Mouse (Mus musculus) liver, embryonic 15.5 days (tissue): Measurements from ENCODE around the gene Ano9. TPM values are rescaled to one million over a fixed set of nuclear protein-coding genes. Genes with fewer than 3 reads are reported as not detected.

Experiments
- ATAC-seq: fragments of 200-750 bp; cut with Nextera tagmentation; 2 replicates; pipeline ENCODE4 v1.8.0; 2017; ENCODE audit warnings: moderate number of reproducible peaks, mild to moderate bottlenecking, moderate library complexity; ENCODE audit not compliant: insufficient read depth
- H3K27ac ChIP-seq: fragments of 300-500 bp; sonication (generic); replicated peaks from 2 replicates; pipeline ENCODE4 v1.5.1; 2015; ENCODE audit warnings: mild to moderate bottlenecking, inconsistent platforms
- H3K27me3 ChIP-seq: fragments of 300-500 bp; sonication (generic); 2 replicates; pipeline ENCODE4 v1.6.1; 2015; ENCODE audit warnings: mild to moderate bottlenecking, inconsistent platforms
- H3K36me3 ChIP-seq: fragments of 300-500 bp; sonication (generic); replicated peaks from 2 replicates; pipeline ENCODE4 v1.6.1; 2015; ENCODE audit warnings: moderate library complexity, mild to moderate bottlenecking, inconsistent platforms
- H3K4me1 ChIP-seq: fragments of 300-500 bp; sonication (generic); replicated peaks from 2 replicates; pipeline ENCODE4 v1.6.1; 2015; ENCODE audit warnings: inconsistent platforms
- H3K4me2 ChIP-seq: fragments of 300-500 bp; sonication (generic); 2 replicates; pipeline ENCODE4 v1.6.1; 2015; ENCODE audit warnings: moderate library complexity, mild to moderate bottlenecking, inconsistent platforms
- H3K4me3 ChIP-seq: fragments of 300-500 bp; sonication (generic); replicated peaks from 2 replicates; pipeline ENCODE4 v1.5.1; 2015; ENCODE audit warnings: mild to moderate bottlenecking, inconsistent platforms
- H3K9ac ChIP-seq: fragments of 300-500 bp; sonication (generic); 2 replicates; pipeline ENCODE4 v1.6.1; 2015; ENCODE audit warnings: moderate library complexity, mild to moderate bottlenecking, inconsistent platforms
- H3K9me3 ChIP-seq: fragments of 300-500 bp; sonication (generic); replicated peaks from 2 replicates; pipeline ENCODE4 v1.6.1; 2016; ENCODE audit warnings: inconsistent platforms
- WGBS: fragments of 180-500 bp; shearing (Covaris S2); methylation state at CpG from one replicate; pipeline ENCODE4 v1.1.7; 2015; ENCODE audit warnings: mixed read lengths; ENCODE audit not compliant: insufficient replicate concordance; 5-methylcytosine and 5-hydroxymethylcytosine counted together
- polyA plus RNA-seq: library from polyadenylated mRNA; unstranded; fragments of >200 nt; fragmentation: Nextera tagmentation; extraction: Ambion mirVana; gene quantifications from 2 replicates; pipeline ENCODE4 v1.2.1, GENCODE M21; 2015

The Ano9 gene
- polyA plus RNA-seq, 1 experiment from 2014 or later = 0.99 TPM

GRCm38 (mm10) chr7:141141326-141141725 lies 23.7 kb upstream of the Ano9 start:
- H3K27ac ChIP-seq = peak overlapping the region; percentile 51
- H3K9ac ChIP-seq = no peak overlapping the region
- peaks cover 99% of the 10 kb centered on the region for H3K36me3 ChIP-seq
- H3K4me1 ChIP-seq = peaks cover 97% of the 10 kb centered on the region
- 42% methylated on average over 4 of the region's 4 CpGs for WGBS
- no peak overlapping the region for H3K4me3 ChIP-seq
- H3K9me3 ChIP-seq = no peaks in the 10 kb centered on the region
- ATAC-seq = no peak
- H3K27me3 ChIP-seq = no peaks in the 10 kb centered on the region
- H3K4me2 ChIP-seq = peak overlapping the region; percentile 18; the same call in 1 of the 2 replicates

GRCm38 (mm10) chr7:141131904-141132755 lies 14.5 kb upstream of the Ano9 start:
- peaks cover 35% of the 10 kb centered on the region for H3K36me3 ChIP-seq
- peaks cover 83% of the 10 kb centered on the region for H3K4me1 ChIP-seq
- H3K4me3 ChIP-seq = peak overlapping the region; percentile 84
- H3K9ac ChIP-seq = peak overlapping the region; percentile 94
- no peaks in the 10 kb centered on the region for H3K9me3 ChIP-seq
- peak overlapping the region; percentile 82 for H3K4me2 ChIP-seq
- WGBS = 25% methylated on average over 12 of the region's 12 CpGs
- H3K27me3 ChIP-seq = no peaks in the 10 kb centered on the region
- H3K27ac ChIP-seq = peak overlapping the region; percentile 99
- ATAC-seq = peak; percentile 83

GRCm38 (mm10) chr7:141131024-141131820 lies 13.6 kb upstream of the Ano9 start:
- peaks cover 83% of the 10 kb centered on the region for H3K4me1 ChIP-seq
- H3K36me3 ChIP-seq = peaks cover 26% of the 10 kb centered on the region
- H3K9me3 ChIP-seq = no peaks in the 10 kb centered on the region
- peak overlapping the region; percentile 84 for H3K4me3 ChIP-seq
- H3K4me2 ChIP-seq = peak overlapping the region; percentile 82
- peak overlapping the region; percentile 99 for H3K27ac ChIP-seq
- ATAC-seq = peak; percentile 84
- WGBS = under 1% methylated on average over 59 of the region's 59 CpGs
- peak overlapping the region; percentile 94 for H3K9ac ChIP-seq
- no peaks in the 10 kb centered on the region for H3K27me3 ChIP-seq

GRCm38 (mm10) chr7:141123517-141123856 lies 5.9 kb upstream of the Ano9 start:
- H3K27ac ChIP-seq = peak overlapping the region; percentile 96
- H3K36me3 ChIP-seq = no peaks in the 10 kb centered on the region
- peaks cover 92% of the 10 kb centered on the region for H3K4me1 ChIP-seq
- H3K27me3 ChIP-seq = no peaks in the 10 kb centered on the region
- H3K9ac ChIP-seq = peak overlapping the region; percentile 69
- peak; percentile 2; the same call in 1 of the 2 replicates for ATAC-seq
- peak overlapping the region; percentile 71 for H3K4me3 ChIP-seq
- WGBS = under 1% methylated on average over 15 of the region's 15 CpGs
- no peaks in the 10 kb centered on the region for H3K9me3 ChIP-seq
- H3K4me2 ChIP-seq = peak overlapping the region; percentile 89

- WGBS = under 1% methylated on average over 29 of the region's 29 CpGs
- no peaks in the 10 kb centered on the region for H3K27me3 ChIP-seq
- peaks cover 93% of the 10 kb centered on the region for H3K4me1 ChIP-seq
Measured at GRCm38 (mm10) chr7:141122689-141123516, 5.3 kb upstream of the Ano9 start.

GRCm38 (mm10) chr7:141122245-141122644 lies 4.6 kb upstream of the Ano9 start, which contains the start of gene Ptdss2:
Gene Ptdss2 (plus strand): TSS chr7:141122382.
- H3K36me3 ChIP-seq = no peaks in the 10 kb centered on the region
- no peaks in the 10 kb centered on the region for H3K9me3 ChIP-seq
- H3K4me1 ChIP-seq = peaks cover 93% of the 10 kb centered on the region
- peak within 1 kb of the TSS; percentile 96 for H3K27ac ChIP-seq
- H3K9ac ChIP-seq = peak within 1 kb of the TSS; percentile 69
- peak within 1 kb of the TSS; percentile 71 for H3K4me3 ChIP-seq
- ATAC-seq = no peak
- 0 out of 2 replicates have a peak, but pooled peaks cover 4% of the 10 kb centered on the region for H3K27me3 ChIP-seq
- 28% methylated on average over 14 of the region's 14 CpGs for WGBS
- peak within 1 kb of the TSS; percentile 89 for H3K4me2 ChIP-seq

More at GRCm38 (mm10) chr7:141122689-141123516, 5.3 kb upstream of the Ano9 start:
- Histone ChIP-seq H3K4me3 (peak overlapping the region; percentile 71), H3K9ac (peak overlapping the region; percentile 69), H3K4me2 (peak overlapping the region; percentile 89), H3K9me3 (no peaks in the 10 kb centered on the region), H3K36me3 (no peaks in the 10 kb centered on the region), H3K27ac (peak overlapping the region; percentile 96)
- ATAC-seq = peak; percentile 99

- Histone ChIP-seq H3K9ac (no peak overlapping the region), H3K4me2 (no peak overlapping the region), H3K4me1 (peaks cover 92% of the 10 kb centered on the region), H3K36me3 (no peaks in the 10 kb centered on the region), H3K27me3 (0 out of 2 replicates have a peak, but pooled peaks cover 5% of the 10 kb centered on the region), H3K27ac (peak overlapping the region; percentile 78), H3K9me3 (no peaks in the 10 kb centered on the region), H3K4me3 (no peak overlapping the region)
- WGBS = 63% methylated on average over 5 of the region's 5 CpGs
- ATAC-seq = no peak
Measured at GRCm38 (mm10) chr7:141121051-141121531, 3.5 kb upstream of the Ano9 start.

GRCm38 (mm10) chr7:141120605-141121004 lies 3.0 kb upstream of the Ano9 start:
- 0 out of 2 replicates have a peak, but pooled peaks cover 5% of the 10 kb centered on the region for H3K27me3 ChIP-seq
- H3K9ac ChIP-seq = no peak overlapping the region
- 61% methylated on average over 3 of the region's 3 CpGs for WGBS
- no peak overlapping the region for H3K4me3 ChIP-seq
- H3K4me1 ChIP-seq = peaks cover 93% of the 10 kb centered on the region
- H3K4me2 ChIP-seq = no peak overlapping the region
- H3K36me3 ChIP-seq = no peaks in the 10 kb centered on the region
- peak overlapping the region; percentile 78 for H3K27ac ChIP-seq
- no peaks in the 10 kb centered on the region for H3K9me3 ChIP-seq
- ATAC-seq = no peak

- Histone ChIP-seq H3K4me3 (no peak overlapping the region), H3K36me3 (no peaks in the 10 kb centered on the region), H3K4me1 (peaks cover 84% of the 10 kb centered on the region), H3K4me2 (no peak overlapping the region), H3K9ac (no peak overlapping the region), H3K27me3 (0 out of 2 replicates have a peak, but pooled peaks cover 5% of the 10 kb centered on the region), H3K9me3 (no peaks in the 10 kb centered on the region), H3K27ac (peak overlapping the region; percentile 78)
- 45% methylated on average over 3 of the region's 3 CpGs for WGBS
- ATAC-seq = no peak
Measured at GRCm38 (mm10) chr7:141119487-141119886, 1.9 kb upstream of the Ano9 start.

- Histone ChIP-seq H3K9me3 (no peaks in the 10 kb centered on the region), H3K27me3 (peaks cover 13% of the 10 kb centered on the region), H3K4me1 (peaks cover 53% of the 10 kb centered on the region), H3K36me3 (no peaks in the 10 kb centered on the region), H3K4me2 (no peak overlapping the region), H3K4me3 (no peak overlapping the region), H3K27ac (no peak overlapping the region), H3K9ac (no peak overlapping the region)
- peak; percentile 30; the same call in 1 of the 2 replicates for ATAC-seq
- 75% methylated on average over 9 of the region's 9 CpGs for WGBS
Measured at GRCm38 (mm10) chr7:141115874-141116273, 1.7 kb downstream of the Ano9 start.
